Mouse (Mus musculus) limb, embryonic 13.5 days (tissue): ENCODE measurements at regions not wholly inside any gene's neighbourhood (a gene's known extent, or its start where the extent isn't known, plus 50 kb on each side); places are given as distances from the start of the nearest gene placed in this dataset.

ENCODE experiments used
- ATAC-seq: fragments of 200-750 bp; cut with Nextera tagmentation; 2 replicates; pipeline ENCODE4 v1.8.0; 2017; ENCODE audit warnings: low read depth, moderate number of reproducible peaks, moderate TSS enrichment; ENCODE audit not compliant: low FRiP score
- H3K27ac ChIP-seq: fragments of 300-500 bp; sonication (generic); 2 replicates; pipeline ENCODE4 v1.5.1; 2015; ENCODE audit warnings: inconsistent platforms, mild to moderate bottlenecking, moderate library complexity
- H3K27me3 ChIP-seq: fragments of 300-500 bp; sonication (generic); 2 replicates; pipeline ENCODE4 v1.6.1; 2015; ENCODE audit warnings: mild to moderate bottlenecking, inconsistent platforms
- H3K36me3 ChIP-seq: fragments of 300-500 bp; sonication (generic); 2 replicates; pipeline ENCODE4 v1.6.1; 2015; ENCODE audit warnings: inconsistent platforms, mild to moderate bottlenecking, moderate library complexity
- H3K4me1 ChIP-seq: fragments of 300-500 bp; sonication (generic); 2 replicates; pipeline ENCODE4 v1.6.1; 2015; ENCODE audit warnings: inconsistent platforms
- H3K4me2 ChIP-seq: fragments of 300-500 bp; sonication (generic); replicated peaks from 2 replicates; pipeline ENCODE4 v1.6.1; 2015; ENCODE audit warnings: inconsistent platforms, mild to moderate bottlenecking, moderate library complexity
- H3K4me3 ChIP-seq: fragments of 300-500 bp; sonication (generic); 2 replicates; pipeline ENCODE4 v1.5.1; 2015; ENCODE audit warnings: moderate library complexity, mild to moderate bottlenecking, inconsistent platforms
- H3K9ac ChIP-seq: fragments of 300-500 bp; sonication (generic); 2 replicates; pipeline ENCODE4 v1.6.1; 2015; ENCODE audit warnings: mild to moderate bottlenecking, inconsistent platforms
- H3K9me3 ChIP-seq: fragments of 300-500 bp; sonication (generic); 2 replicates; pipeline ENCODE4 v1.6.1; 2016; ENCODE audit warnings: inconsistent platforms
- WGBS: fragments of 180-500 bp; shearing (Covaris S2); methylation state at CpG from one replicate; pipeline ENCODE4 v1.1.7; 2015; 5-methylcytosine and 5-hydroxymethylcytosine counted together

DNA sequence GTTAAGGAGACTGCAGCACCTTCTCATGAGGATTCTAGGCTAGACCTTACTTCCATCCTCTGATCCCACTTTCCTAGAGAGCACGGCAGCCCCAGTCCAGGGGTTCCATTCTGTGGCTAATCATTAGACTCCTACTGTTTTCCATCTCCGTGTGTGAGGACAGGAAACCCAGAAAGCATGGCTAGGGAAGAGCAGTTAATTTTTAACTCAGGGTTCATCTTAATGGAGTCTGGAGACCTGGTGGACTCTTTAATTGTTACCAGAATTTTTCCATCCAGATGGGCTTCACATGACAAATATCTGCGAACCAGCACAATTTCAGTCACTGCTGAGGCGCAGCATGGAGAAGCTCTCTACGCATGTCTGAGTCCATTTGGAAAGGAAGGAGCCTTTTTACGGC lies 222.8 kb upstream of the Prdm1 start:
- Histone ChIP-seq H3K27ac (no peak overlapping the region), H3K9me3 (no peaks in the 10 kb centered on the region), H3K4me3 (no peak overlapping the region), H3K36me3 (no peaks in the 10 kb centered on the region), H3K4me2 (no peak overlapping the region), H3K27me3 (peaks cover 37% of the 10 kb centered on the region), H3K9ac (no peak overlapping the region), H3K4me1 (0 out of 2 replicates have a peak, but pooled peaks cover 10% of the 10 kb centered on the region)
- WGBS, result 27% methylated on average over 6 of the region's 6 CpGs
- ATAC-seq, result no peak

DNA sequence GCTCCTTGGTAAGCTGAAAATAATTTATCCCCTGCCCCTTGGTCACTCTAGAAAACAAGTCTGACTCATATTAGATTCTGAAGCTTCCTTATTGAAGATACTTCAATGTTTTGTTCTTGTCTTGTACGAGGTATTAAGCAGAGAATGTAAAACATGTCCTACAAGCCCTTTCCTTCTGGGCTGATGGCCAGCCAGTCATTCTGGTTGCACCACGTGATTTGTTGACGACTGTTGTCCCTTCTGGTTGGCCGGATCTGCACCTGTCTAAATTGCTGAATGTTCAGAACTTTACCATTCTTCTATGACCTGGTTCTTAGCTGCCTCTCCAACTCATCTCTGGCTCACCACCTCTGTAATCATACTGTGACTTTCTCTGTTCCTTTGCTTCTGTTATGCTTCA lies 220.9 kb upstream of the Prdm1 start:
- ATAC-seq, result no peak
- H3K27me3 ChIP-seq, result peaks cover 31% of the 10 kb centered on the region
- H3K4me2 ChIP-seq, result no peak overlapping the region
- no peaks in the 10 kb centered on the region for H3K36me3 ChIP-seq
- 62% methylated on average over 4 of the region's 4 CpGs for WGBS
- no peak overlapping the region for H3K27ac ChIP-seq
- H3K4me1 ChIP-seq, result 0 out of 2 replicates have a peak, but pooled peaks cover 10% of the 10 kb centered on the region
- H3K9me3 ChIP-seq, result no peaks in the 10 kb centered on the region
- H3K4me3 ChIP-seq, result no peak overlapping the region
- no peak overlapping the region for H3K9ac ChIP-seq

DNA sequence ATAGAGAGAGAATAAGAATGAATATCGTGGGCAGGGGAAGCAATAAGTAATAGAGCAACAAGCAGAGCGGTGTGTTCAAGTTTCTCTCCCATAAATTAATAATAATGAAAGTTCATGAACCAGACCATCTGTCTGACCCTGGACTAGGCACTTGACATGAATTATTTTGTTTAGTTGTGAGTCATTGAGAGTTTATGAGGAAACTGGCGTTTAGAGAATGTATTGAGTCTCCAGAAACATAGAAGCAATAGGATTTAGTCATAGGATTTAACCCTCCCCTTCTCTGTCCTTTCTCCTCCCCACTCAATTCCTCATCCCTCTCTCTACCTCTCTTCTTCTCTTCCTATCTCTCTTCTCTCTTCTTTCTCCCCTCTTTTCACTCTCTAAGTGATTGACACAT lies 219.1 kb upstream of the Prdm1 start:
- no peak overlapping the region for H3K27ac ChIP-seq
- H3K4me1 ChIP-seq, result 0 out of 2 replicates have a peak, but pooled peaks cover 7% of the 10 kb centered on the region
- H3K4me2 ChIP-seq, result no peak overlapping the region
- H3K9ac ChIP-seq, result no peak overlapping the region
- ATAC-seq, result no peak
- WGBS, result 52% methylated on average over 3 of the region's 3 CpGs
- no peak overlapping the region for H3K4me3 ChIP-seq
- H3K27me3 ChIP-seq, result peaks cover 31% of the 10 kb centered on the region
- no peaks in the 10 kb centered on the region for H3K36me3 ChIP-seq
- H3K9me3 ChIP-seq, result no peaks in the 10 kb centered on the region

DNA sequence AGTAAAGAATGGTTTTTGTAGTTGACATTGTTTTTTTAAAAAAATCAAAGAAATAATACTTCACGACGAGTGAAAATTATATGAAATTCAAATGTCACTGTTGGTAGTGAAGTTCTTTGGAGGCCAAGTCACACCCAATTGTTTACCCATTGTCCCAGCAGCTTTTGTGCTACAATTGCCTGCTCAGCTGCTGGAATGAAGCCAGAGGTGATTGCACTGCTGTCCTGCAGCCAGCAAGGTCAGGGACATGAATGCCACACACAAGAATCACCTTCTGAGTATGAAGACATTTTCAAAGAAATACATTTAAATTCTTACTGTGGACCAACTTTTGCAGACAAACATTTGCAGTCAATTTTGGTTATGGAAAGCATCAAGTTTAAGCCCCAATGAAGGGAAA lies 215.9 kb upstream of the Prdm1 start:
- Histone ChIP-seq H3K9me3 (no peaks in the 10 kb centered on the region), H3K4me2 (no peak overlapping the region), H3K4me3 (no peak overlapping the region), H3K4me1 (no peaks in the 10 kb centered on the region), H3K36me3 (no peaks in the 10 kb centered on the region), H3K27ac (no peak overlapping the region), H3K9ac (no peak overlapping the region), H3K27me3 (peaks cover 19% of the 10 kb centered on the region)
- WGBS, result 92% methylated on average over 2 of the region's 2 CpGs
- no peak for ATAC-seq

DNA sequence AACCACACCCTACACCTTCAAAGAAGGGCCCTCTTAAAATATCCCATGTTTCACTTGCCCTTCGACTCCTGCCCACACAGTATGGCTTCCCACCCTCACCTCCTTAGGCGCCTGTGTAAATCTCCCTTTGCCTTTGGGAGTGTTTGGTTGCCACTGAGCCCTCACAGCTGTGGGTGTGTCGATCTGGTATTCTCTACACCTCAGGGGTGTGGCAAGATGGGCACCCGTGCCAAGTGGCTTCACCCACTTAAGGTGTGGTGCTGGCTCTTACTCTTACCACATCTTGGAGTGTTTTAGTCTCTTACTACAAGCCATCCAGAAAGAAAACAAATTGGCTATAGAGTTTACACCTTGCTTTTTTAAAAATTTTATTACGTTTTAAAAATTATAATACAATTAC lies 205.3 kb upstream of the Prdm1 start:
- Histone ChIP-seq H3K9ac (no peak overlapping the region), H3K4me2 (no peak overlapping the region), H3K9me3 (no peaks in the 10 kb centered on the region), H3K27ac (no peak overlapping the region), H3K4me1 (no peaks in the 10 kb centered on the region), H3K27me3 (no peaks in the 10 kb centered on the region), H3K36me3 (no peaks in the 10 kb centered on the region), H3K4me3 (no peak overlapping the region)
- 84% methylated on average over 5 of the region's 5 CpGs for WGBS
- ATAC-seq, result no peak

DNA sequence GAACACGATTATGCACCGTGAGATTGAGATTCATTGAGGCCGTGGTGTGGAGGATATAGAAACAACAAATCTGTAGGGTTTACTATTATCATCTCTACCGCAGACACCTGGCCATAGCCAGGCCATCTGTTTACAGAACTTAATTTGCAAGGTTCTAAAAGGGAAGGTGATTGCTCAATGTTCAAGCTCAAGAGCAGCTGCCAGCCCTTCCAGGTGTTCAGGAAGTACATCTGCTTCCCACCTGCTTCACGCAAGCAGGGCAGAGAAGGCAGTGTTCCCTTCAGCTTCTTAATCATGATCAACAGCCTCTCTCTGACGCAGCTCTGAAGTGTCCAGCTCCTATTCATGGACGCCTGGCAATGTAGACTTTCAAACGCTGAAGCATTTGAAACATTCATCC lies 202.4 kb upstream of the Prdm1 start:
- Histone ChIP-seq H3K9me3 (no peaks in the 10 kb centered on the region), H3K4me2 (no peak overlapping the region), H3K36me3 (no peaks in the 10 kb centered on the region), H3K4me3 (no peak overlapping the region), H3K27me3 (no peaks in the 10 kb centered on the region), H3K4me1 (no peaks in the 10 kb centered on the region), H3K9ac (no peak overlapping the region), H3K27ac (no peak overlapping the region)
- WGBS, result 65% methylated on average over 8 of the region's 8 CpGs
- no peak for ATAC-seq

DNA sequence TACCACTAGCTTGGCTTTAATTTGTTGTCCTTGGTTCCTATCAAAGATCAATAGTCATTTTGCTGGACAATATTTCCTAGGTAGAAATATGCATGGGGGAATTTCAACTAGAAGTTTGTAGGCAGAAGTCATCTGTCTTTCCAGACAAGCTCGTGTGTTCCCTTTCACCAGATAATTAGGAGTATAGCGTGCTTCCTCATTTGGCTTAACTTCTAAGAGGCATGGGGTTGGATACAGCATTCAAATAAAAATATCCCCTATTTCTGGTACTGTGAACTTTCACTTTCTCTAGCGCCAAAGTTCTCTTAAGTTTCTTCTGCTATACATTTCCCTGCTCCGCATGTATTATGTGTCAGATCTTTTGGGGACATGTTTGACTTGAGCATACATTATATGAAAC lies 200.7 kb upstream of the Prdm1 start:
- no peak overlapping the region for H3K4me2 ChIP-seq
- no peak for ATAC-seq
- no peaks in the 10 kb centered on the region for H3K9me3 ChIP-seq
- no peaks in the 10 kb centered on the region for H3K36me3 ChIP-seq
- H3K27ac ChIP-seq, result no peak overlapping the region
- no peak overlapping the region for H3K4me3 ChIP-seq
- no peaks in the 10 kb centered on the region for H3K4me1 ChIP-seq
- no peaks in the 10 kb centered on the region for H3K27me3 ChIP-seq
- H3K9ac ChIP-seq, result no peak overlapping the region
- 80% methylated on average over 4 of the region's 4 CpGs for WGBS

DNA sequence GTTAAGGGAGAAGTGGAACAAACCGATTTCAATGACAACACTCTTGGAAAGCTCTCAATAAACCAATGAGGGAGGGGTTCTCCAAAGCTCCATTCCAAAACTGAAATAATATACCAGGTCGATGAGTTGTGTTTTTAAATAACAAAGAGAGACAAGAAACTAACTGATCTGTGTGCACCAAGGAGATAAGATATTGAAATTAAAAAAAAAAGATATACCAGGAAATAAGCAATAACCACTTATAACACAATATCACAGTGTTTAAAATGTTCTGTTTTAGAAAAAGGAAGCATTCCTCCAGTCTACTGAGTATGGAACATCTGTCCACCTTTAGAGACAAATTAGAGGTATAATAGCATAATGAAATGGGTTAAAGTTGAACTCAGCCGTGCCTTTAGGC lies 196.3 kb upstream of the Prdm1 start:
- ATAC-seq, result no peak
- no peaks in the 10 kb centered on the region for H3K9me3 ChIP-seq
- no peak overlapping the region for H3K4me3 ChIP-seq
- WGBS, result 66% methylated on average over 3 of the region's 3 CpGs
- H3K36me3 ChIP-seq, result no peaks in the 10 kb centered on the region
- H3K4me1 ChIP-seq, result no peaks in the 10 kb centered on the region
- no peak overlapping the region for H3K27ac ChIP-seq
- no peak overlapping the region for H3K9ac ChIP-seq
- H3K27me3 ChIP-seq, result no peaks in the 10 kb centered on the region
- H3K4me2 ChIP-seq, result no peak overlapping the region

DNA sequence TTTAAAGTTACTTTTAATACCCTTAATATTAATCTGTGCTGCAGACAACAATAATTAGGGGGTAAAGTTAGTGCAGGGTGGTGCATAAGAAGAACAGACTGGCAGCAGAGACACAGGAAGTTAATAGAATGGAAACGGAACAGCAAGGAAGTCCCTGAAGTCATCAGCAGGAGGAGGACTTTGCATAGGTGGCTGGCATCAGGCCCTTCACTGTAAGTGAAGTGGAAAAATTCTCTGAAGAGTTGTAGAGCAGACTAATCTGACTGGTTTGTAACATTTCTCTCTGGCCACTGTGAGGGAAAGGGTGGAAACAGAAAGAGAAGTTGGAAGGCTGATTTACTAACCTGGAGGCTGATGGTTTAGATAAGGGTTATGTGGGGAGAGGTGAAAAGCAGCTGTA lies 195.5 kb upstream of the Prdm1 start:
- no peak overlapping the region for H3K9ac ChIP-seq
- WGBS, result 65% methylated on average over 1 of the region's 1 CpGs
- H3K4me1 ChIP-seq, result no peaks in the 10 kb centered on the region
- no peaks in the 10 kb centered on the region for H3K27me3 ChIP-seq
- no peak overlapping the region for H3K27ac ChIP-seq
- H3K9me3 ChIP-seq, result no peaks in the 10 kb centered on the region
- no peak for ATAC-seq
- no peak overlapping the region for H3K4me3 ChIP-seq
- H3K4me2 ChIP-seq, result no peak overlapping the region
- H3K36me3 ChIP-seq, result no peaks in the 10 kb centered on the region

DNA sequence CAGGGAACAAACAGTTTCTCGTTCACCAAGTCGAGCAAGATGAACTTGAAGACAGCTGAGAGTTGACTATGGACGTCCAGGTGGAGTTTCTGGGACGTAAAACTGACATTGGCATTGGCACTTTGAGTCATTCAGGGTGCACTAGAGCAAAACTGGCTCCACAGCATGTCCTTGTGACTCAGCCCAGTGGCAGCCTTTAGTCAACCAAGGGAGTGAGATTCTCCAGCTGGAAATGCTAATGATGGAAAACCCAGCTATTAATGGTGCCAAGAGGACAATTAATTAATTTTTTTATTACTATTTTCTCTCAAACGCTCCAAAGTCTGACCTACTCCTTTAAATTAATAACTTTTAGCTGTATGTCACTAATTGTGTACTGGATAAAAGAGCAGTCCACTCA lies 195.0 kb upstream of the Prdm1 start:
- Histone ChIP-seq H3K27ac (no peak overlapping the region), H3K4me3 (no peak overlapping the region), H3K9ac (no peak overlapping the region), H3K36me3 (no peaks in the 10 kb centered on the region), H3K4me2 (no peak overlapping the region), H3K9me3 (no peaks in the 10 kb centered on the region), H3K4me1 (no peaks in the 10 kb centered on the region), H3K27me3 (no peaks in the 10 kb centered on the region)
- no peak for ATAC-seq
- WGBS, result 63% methylated on average over 5 of the region's 5 CpGs

DNA sequence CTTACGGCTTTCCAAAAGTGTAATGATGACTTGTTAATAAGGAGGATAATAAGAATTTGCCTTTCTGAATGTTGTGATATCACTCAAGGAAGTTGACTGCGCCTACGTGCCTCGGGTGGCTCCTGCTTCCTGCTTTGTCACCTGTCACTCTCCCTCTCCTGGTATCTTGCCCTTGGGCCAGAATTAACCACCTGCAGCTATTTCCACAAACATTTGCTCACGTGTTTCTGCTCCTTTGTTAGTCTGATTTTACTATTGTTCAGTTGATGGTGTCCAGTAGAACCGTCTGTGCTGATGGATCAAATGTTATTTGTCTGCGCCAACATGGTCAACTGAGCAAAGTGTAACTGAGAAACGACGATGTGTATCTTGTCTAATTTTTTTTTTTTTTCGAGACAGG lies 193.4 kb upstream of the Prdm1 start:
- Histone ChIP-seq H3K9me3 (no peaks in the 10 kb centered on the region), H3K4me2 (no peak overlapping the region), H3K27me3 (no peaks in the 10 kb centered on the region), H3K36me3 (no peaks in the 10 kb centered on the region), H3K4me3 (no peak overlapping the region), H3K27ac (no peak overlapping the region), H3K4me1 (no peaks in the 10 kb centered on the region), H3K9ac (no peak overlapping the region)
- WGBS, result 90% methylated on average over 10 of the region's 10 CpGs
- no peak for ATAC-seq

DNA sequence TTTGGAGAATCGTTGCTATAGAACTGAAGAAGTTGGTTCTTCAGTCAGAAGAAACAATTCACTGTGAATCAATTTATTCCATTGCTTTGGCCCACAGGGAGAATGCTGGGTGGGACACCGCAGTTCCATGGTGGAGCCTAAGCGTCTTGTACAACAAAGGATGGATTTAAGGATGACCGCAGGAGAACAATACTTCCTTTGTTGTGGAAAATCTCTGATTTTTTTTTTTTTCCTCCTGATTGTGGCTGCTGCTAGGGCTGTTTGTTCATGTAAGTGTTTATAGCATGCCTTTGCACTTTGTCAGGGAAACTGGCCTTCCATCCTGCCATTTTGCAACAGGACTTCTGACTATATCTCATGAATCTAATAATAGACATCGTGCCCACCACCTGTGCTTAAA lies 188.3 kb upstream of the Prdm1 start:
- Histone ChIP-seq H3K9ac (no peak overlapping the region), H3K36me3 (no peaks in the 10 kb centered on the region), H3K4me3 (no peak overlapping the region), H3K27ac (no peak overlapping the region), H3K4me1 (no peaks in the 10 kb centered on the region), H3K27me3 (no peaks in the 10 kb centered on the region), H3K9me3 (no peaks in the 10 kb centered on the region), H3K4me2 (no peak overlapping the region)
- 88% methylated on average over 5 of the region's 5 CpGs for WGBS
- no peak for ATAC-seq

DNA sequence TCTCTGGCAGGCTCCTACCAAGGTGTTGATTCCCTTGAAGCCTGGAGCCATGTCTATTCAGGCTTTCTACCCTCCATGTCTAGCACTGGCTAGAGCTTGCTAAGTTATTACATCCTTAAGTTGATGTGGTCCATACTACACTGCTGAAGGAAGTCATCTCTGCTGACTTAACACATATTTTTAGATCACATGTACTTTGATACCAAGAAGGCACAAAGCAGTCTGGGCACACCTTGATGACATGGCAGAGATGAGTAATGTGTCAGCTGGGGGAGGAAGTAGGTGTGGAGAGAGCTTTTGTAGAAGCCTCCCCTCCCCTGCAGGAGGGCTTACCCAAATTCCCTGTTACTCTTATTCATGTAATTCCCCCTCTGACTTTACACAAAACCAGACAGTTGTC lies 187.6 kb upstream of the Prdm1 start:
- no peak overlapping the region for H3K4me2 ChIP-seq
- no peak overlapping the region for H3K9ac ChIP-seq
- no peak for ATAC-seq
- no peak overlapping the region for H3K27ac ChIP-seq
- H3K36me3 ChIP-seq, result no peaks in the 10 kb centered on the region
- H3K4me3 ChIP-seq, result no peak overlapping the region
- H3K4me1 ChIP-seq, result no peaks in the 10 kb centered on the region
- H3K27me3 ChIP-seq, result no peaks in the 10 kb centered on the region
- H3K9me3 ChIP-seq, result no peaks in the 10 kb centered on the region

DNA sequence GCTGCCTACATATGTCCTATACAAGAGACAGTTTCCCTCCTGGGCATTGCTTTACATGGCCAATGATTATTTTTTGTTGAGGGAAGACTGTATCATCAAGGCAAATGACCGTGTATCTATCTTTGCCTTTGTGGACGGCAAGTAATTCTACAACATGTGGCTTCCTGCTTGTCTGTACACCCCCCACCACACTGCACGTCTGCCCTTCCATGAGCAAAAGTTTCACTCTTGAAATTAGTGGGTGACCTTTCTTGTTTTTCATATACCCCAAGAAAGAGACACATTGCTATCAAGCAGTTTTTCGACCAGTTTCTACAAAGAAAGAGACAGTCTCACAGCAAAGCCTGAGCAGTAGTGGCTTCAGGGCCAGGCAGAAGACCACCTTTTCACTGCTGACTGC lies 180.5 kb upstream of the Prdm1 start:
- Histone ChIP-seq H3K4me3 (no peak overlapping the region), H3K4me2 (no peak overlapping the region), H3K36me3 (no peaks in the 10 kb centered on the region), H3K27me3 (no peaks in the 10 kb centered on the region), H3K27ac (no peak overlapping the region), H3K9ac (no peak overlapping the region), H3K4me1 (no peaks in the 10 kb centered on the region), H3K9me3 (no peaks in the 10 kb centered on the region)
- ATAC-seq, result no peak
- WGBS, result 85% methylated on average over 4 of the region's 4 CpGs
